Mouse (Mus musculus): Measurements from ENCODE around the gene 4921507P07Rik. TPM values are rescaled to one million over a fixed set of nuclear protein-coding genes. Genes with fewer than 3 reads are reported as not detected.
"Not testable (repeated sequence)": the region's sequence is repeated elsewhere in the genome, so short reads cannot be mapped to it uniquely, and the experiment has no call there.

4921507P07Rik gene
- total RNA-seq (2015; ENCODE audit: low replicate concordance) (2.1 TPM in 1 of 2 replicates, not detected in the other), total RNA-seq (2017; ENCODE audit: low replicate concordance) (not detected in 2 replicates)

- ATAC-seq (replicated peaks; ENCODE audit: low FRiP score, poor library complexity, severe bottlenecking), result peak; percentile 94
These were observed at the start of gene 4921507P07Rik for GRCm38 (mm10) chr6:50596301-50597211. 4921507P07Rik (minus strand) TSS chr6:50596632.

DNA sequence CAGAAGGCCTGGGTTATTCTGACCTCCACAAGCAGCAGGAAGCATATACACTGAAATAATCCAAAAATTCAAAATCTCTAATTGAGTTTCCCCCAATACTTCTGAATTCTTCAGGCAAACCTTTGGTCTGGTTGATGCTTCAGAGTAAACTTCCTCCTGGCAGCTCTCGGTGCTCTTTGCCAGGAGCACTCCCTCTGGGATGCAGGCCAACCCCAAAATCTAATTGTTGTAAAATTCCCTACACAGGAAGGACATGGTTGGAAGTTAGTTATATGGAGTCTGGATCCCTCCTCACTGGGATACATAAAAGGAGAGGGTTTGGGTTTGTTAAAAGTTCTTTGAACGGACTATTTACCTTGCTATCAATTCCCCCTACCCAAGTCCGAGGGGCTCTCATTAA, 48.3 kb upstream of the 4921507P07Rik start:
- no peak for ATAC-seq (replicated peaks; ENCODE audit: low FRiP score, poor library complexity, severe bottlenecking)

- ATAC-seq (replicated peaks; ENCODE audit: low FRiP score, poor library complexity, severe bottlenecking), result no peak
These were observed 45.5 kb upstream of the 4921507P07Rik start for GRCm38 (mm10) chr6:50641898-50642297.

DNA sequence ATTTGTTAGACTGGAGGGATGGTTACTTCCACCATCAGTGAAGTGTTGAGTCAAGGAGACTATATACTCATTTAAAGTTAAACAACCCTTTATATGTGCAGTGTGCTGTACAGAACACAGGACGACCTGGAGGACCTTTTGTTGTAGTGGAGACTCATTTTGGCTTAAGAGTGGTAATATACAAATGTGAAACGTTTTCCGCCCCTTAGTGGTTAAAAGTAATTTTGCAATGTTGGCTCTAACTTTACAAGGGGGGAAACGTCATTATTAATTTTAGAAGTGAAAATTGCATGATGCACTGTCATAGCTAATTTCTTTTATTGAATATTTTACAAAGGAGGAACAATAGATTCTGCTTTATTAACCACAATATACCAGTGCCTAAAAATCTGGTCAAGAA, 43.9 kb upstream of the 4921507P07Rik start:
- no peak for ATAC-seq (replicated peaks; ENCODE audit: low FRiP score, poor library complexity, severe bottlenecking)

- ATAC-seq (replicated peaks; ENCODE audit: low FRiP score, poor library complexity, severe bottlenecking), result no peak
These were observed 43.2 kb upstream of the 4921507P07Rik start for GRCm38 (mm10) chr6:50639656-50640055.

DNA sequence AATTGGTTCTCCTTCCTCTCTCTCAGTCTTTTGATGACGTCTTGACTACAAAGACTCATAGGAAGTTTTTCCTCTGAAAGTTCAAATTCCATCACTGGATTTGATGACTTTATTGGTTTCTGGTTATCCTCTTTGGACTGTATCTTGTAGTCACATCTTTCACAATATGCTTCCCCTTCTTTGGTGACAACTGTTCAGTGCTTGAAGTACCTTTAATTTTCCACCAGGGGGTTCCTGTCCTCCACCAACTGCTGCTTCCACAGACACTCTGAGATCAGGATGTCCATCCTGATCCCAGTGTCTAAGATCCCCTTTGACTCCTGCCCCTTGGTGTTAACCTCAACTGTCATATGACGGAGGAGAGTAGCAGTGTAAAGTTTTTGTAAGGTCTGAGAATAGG, 29.7 kb upstream of the 4921507P07Rik start:
- ATAC-seq (replicated peaks; ENCODE audit: low FRiP score, poor library complexity, severe bottlenecking), result not testable (repeated sequence)

- not testable (repeated sequence) for ATAC-seq (replicated peaks; ENCODE audit: low FRiP score, poor library complexity, severe bottlenecking)
These were observed 21.8 kb upstream of the 4921507P07Rik start for GRCm38 (mm10) chr6:50618273-50618672.

GRCm38 (mm10) chr6:50601620-50602019, 5.2 kb upstream of the 4921507P07Rik start:
- ATAC-seq (replicated peaks; ENCODE audit: low FRiP score, poor library complexity, severe bottlenecking), result 0 out of 2 replicates have a peak, but pooled peaks have one; percentile 33

GRCm38 (mm10) chr6:50598560-50598959, 2.1 kb upstream of the 4921507P07Rik start:
- ATAC-seq (replicated peaks; ENCODE audit: low FRiP score, poor library complexity, severe bottlenecking), result no peak

GRCm38 (mm10) chr6:50594372-50594771, 2.1 kb downstream of the 4921507P07Rik start:
- no peak for ATAC-seq (replicated peaks; ENCODE audit: low FRiP score, poor library complexity, severe bottlenecking)

DNA sequence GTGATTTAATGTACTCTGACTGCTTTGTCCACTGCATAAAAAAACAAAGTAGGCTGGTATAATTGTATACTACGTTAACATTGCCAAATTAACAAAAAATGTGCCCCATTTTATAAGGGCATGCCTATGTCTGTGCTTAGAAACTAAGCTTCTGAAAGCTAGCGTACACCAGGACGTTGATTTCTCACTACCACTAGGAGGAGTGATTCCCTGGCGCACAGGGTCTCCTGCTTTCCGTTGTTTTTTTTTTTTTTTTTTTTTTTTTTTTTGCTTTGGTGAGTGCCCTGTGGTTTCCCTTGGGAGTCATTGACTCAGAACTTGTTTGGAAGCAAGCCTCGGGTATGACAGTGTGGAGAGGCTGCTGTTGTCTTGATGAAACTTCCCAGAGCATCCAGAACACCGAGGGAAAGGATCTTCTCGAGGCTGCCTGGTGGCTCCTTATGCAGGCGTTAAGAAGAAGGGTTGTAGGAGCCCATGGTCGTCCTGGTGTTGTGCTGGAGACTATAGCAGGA, 3.0 kb downstream of the 4921507P07Rik start:
- no peak for ATAC-seq (replicated peaks; ENCODE audit: low FRiP score, poor library complexity, severe bottlenecking)

DNA sequence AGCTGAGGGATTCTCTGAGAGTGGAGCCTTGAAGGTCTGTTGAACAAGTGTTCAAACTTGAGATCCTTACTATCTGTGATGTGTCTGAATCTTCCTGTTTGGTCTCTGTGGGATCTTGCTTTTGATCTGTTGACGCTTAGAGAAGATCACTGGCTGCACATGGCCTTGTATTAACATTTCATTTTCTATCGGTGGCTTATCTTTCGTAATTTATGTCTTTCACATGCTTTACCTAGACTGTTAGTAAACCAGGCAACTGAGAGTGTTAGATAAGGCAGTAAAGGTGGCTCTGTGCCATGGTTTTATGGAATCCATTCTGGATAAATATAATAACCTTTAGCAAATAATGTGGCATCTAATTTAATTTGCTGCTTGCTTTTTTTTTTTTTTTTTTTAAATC, 6.2 kb downstream of the 4921507P07Rik start:
- ATAC-seq (replicated peaks; ENCODE audit: low FRiP score, poor library complexity, severe bottlenecking), result no peak

GRCm38 (mm10) chr6:50588251-50588650, 8.2 kb downstream of the 4921507P07Rik start:
- peak; percentile 81 for ATAC-seq (replicated peaks; ENCODE audit: low FRiP score, poor library complexity, severe bottlenecking)

- ATAC-seq (replicated peaks; ENCODE audit: low FRiP score, poor library complexity, severe bottlenecking), result no peak
These were observed 9.0 kb downstream of the 4921507P07Rik start for GRCm38 (mm10) chr6:50587412-50587811.

DNA sequence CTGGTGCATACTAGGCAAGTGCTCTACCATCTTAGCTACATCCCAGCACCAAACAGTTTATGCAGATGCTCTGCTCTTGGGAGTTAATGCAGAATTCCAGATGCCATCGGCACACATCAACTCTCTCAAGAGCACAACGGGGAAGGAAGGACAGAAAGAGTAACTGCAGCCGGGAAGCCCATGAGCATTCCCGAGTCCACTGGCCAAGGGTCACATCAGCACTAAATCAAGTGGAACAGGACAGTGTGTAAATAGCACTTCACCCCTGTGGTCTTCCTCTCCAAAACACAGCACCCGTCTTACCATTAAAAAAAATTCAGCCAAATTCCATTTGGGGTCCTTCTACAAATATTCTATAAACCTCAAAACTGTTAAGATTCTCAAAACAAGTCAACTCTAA, 10.1 kb downstream of the 4921507P07Rik start:
- ATAC-seq (replicated peaks; ENCODE audit: low FRiP score, poor library complexity, severe bottlenecking), result no peak

DNA sequence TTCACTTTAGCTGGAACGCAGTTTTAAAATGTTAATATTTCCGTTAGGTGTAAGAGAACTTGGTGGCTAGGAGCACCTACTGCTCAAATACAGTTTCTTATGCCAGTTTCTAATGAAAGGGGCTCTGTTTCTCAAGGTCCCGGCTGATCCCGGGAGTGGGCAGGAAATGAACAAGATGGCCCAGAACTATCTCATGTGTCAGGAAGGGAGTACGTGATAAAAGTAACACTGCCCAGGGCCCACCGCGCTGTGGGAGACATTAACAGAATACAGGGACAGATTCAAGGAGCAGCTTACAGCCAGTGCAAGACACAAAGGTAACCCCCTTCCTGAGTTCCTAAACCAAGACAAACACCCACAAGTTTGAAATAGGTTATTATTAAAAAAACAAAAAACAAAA, 10.7 kb downstream of the 4921507P07Rik start:
- ATAC-seq (replicated peaks; ENCODE audit: low FRiP score, poor library complexity, severe bottlenecking), result no peak

- no peak for ATAC-seq (replicated peaks; ENCODE audit: low FRiP score, poor library complexity, severe bottlenecking)
These were observed 24.8 kb downstream of the 4921507P07Rik start for GRCm38 (mm10) chr6:50571661-50572060.

- no peak for ATAC-seq (replicated peaks; ENCODE audit: low FRiP score, poor library complexity, severe bottlenecking)
These were observed 29.5 kb downstream of the 4921507P07Rik start for GRCm38 (mm10) chr6:50566997-50567255.

DNA sequence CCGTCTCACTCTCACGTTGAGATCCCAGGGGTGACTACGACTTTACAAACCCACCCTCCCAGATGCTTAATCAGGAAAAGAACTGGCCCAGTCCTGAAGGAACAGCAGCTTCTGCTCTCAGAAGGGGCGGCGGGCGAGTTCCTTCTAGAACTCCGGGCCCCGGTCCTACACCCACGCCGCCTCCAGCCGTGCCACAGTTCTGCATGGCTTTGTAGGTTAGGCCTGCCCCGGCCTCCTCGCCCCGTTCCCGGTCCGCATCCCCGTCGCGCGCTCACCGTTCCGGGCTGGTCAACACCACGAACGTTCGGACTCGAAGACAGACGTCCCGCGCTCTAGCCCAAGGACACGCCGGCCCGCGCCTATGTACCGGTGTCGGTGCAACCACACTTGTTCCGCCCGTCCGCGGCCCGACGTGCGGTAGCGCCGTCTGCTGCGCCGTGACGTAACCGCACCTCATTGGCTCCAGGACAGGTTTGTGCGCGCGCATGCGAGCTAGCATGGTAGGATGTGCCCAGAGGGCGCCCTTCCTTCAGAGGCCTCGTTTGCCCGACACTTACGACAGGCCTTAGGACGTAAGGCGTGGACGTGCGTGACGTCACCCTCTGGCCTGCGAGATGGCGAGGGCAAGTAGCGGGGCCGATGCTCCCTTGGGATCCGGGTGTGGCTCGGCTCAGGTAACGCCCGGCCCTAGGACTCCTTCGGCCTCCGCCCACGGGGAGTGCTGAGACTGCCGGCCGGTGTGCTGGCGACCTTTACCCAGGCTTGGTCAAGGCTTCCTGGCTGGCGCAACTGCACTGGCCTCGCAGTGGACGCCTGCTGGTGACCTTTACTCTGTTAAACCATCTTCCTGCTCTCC, 30.1 kb downstream of the 4921507P07Rik start, which contains the start of gene Cycs:
Gene Cycs (minus strand): TSS at position 398 of the 856 bp plus-strand sequence.
- ATAC-seq (replicated peaks; ENCODE audit: low FRiP score, poor library complexity, severe bottlenecking), result peak; percentile 96

DNA sequence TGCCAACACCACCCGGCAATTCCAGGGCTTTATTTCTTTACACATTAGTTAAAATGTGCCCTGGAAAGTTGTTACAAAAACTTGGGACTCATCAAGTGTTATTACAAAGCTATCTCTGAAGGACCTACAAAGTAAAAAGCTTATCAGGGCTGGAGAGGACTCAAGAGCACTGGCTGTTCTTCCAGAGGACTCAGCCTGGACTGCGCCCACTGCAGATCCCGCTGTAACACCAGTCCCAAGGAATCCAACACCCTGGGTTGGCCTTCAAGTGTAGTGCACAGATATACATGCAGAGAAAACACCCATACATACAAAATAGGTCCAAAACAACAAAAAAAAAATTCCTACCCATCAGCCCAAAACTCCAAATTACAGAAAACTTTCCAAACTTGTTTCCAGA, 32.8 kb downstream of the 4921507P07Rik start:
- ATAC-seq (replicated peaks; ENCODE audit: low FRiP score, poor library complexity, severe bottlenecking), result no peak
